Mouse (Mus musculus) lung, postnatal 14 days (tissue): Measurements from ENCODE around the gene Gm10638.

Experiments
- DNase-seq: peaks from one replicate; pipeline ENCODE4 v3.0.0; 2021

Gm10638 gene

DNA sequence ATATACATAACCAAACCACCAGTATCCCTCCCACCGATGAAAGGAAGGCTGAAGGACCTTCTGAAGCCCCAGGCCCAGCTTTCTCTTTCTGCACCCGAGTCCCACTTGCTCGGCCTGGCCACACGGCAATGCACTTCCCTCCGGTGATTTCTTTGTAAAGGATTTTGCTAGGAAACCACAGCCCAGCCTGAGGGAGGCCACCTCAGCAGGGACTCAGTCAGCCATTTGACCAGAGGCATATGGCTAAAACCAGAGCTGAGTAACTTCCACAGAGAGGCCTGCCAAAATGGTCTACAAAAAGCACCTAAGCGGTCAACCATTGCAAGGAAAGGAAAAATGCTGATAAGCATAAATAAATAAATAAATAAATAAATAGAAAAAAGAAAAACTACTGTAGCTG is 49.2 kb downstream of the Gm10638 start:
- no peak for DNase-seq
